ENCODE assay signal across 11 mouse cellular contexts in genomic region chr4:29133404-29134307, GRCm38 (mm10).
DNase-seq lines count a peak whose midpoint lies in the region; ATAC-seq lines count a peak whose summit lies in the region.
"Had no signal": no experiment of that assay in that cellular context is flagged by ENCODE, and none has a peak within 500 bp of the region (broad histone marks: within the 10 kb centered on the region; RNA-seq: fewer than 3 reads in every experiment).

No protein-coding gene starts in this region.

- 62% methylated on average over 21 of the region's 21 CpGs for WGBS in hindbrain, embryonic 16.5 days
- WGBS in hindbrain, embryonic 11.5 days: 82% methylated on average over 21 of the region's 21 CpGs
- WGBS in limb, embryonic 10.5 days: 51% methylated on average over 21 of the region's 21 CpGs
- 21% methylated on average over 21 of the region's 21 CpGs for WGBS in neural tube, embryonic 15.5 days

- no peaks in the 10 kb centered on the region for H3K4me1 ChIP-seq in hindbrain, embryonic 16.5 days (ENCODE audit: control insufficient read depth, insufficient read depth, low read depth, low read length)
- no peaks in the 10 kb centered on the region for H3K4me1 ChIP-seq in hindbrain, embryonic 11.5 days (replicated peaks; ENCODE audit: control insufficient read depth, insufficient read depth, low read length)
- peaks cover 16% of the 10 kb centered on the region for H3K4me1 ChIP-seq in limb, embryonic 10.5 days
- H3K4me1 ChIP-seq in neural tube, embryonic 15.5 days: peaks cover 10% of the 10 kb centered on the region; the same call in 1 of the 2 replicates

- H3K9ac ChIP-seq in hindbrain, embryonic 16.5 days (ENCODE audit: low read depth, low read length): no peak overlapping the region
- no peak overlapping the region for H3K9ac ChIP-seq in hindbrain, embryonic 11.5 days (ENCODE audit: low read depth, low read length)
- no peak overlapping the region for H3K9ac ChIP-seq in neural tube, embryonic 15.5 days (replicated peaks)

- H3K27me3 ChIP-seq in hindbrain, embryonic 16.5 days (replicated peaks; ENCODE audit: control insufficient read depth, insufficient read depth, low read length): no peaks in the 10 kb centered on the region
- no peaks in the 10 kb centered on the region for H3K27me3 ChIP-seq in hindbrain, embryonic 11.5 days (ENCODE audit: control insufficient read depth, insufficient read depth, low read length)
- no peaks in the 10 kb centered on the region for H3K27me3 ChIP-seq in limb, embryonic 10.5 days (ENCODE audit: low read depth, poor library complexity, severe bottlenecking)
- H3K27me3 ChIP-seq in neural tube, embryonic 15.5 days (replicated peaks): no peaks in the 10 kb centered on the region

- H3K36me3 ChIP-seq in hindbrain, embryonic 16.5 days (ENCODE audit: control insufficient read depth, insufficient read depth, low read length): no peaks in the 10 kb centered on the region
- no peaks in the 10 kb centered on the region for H3K36me3 ChIP-seq in hindbrain, embryonic 11.5 days (ENCODE audit: control insufficient read depth, insufficient read depth, low read length)
- no peaks in the 10 kb centered on the region for H3K36me3 ChIP-seq in limb, embryonic 10.5 days
- no peaks in the 10 kb centered on the region for H3K36me3 ChIP-seq in neural tube, embryonic 15.5 days

- H3K4me3 ChIP-seq in hindbrain, embryonic 16.5 days (ENCODE audit: low read length): no peak overlapping the region
- no peak overlapping the region for H3K4me3 ChIP-seq in hindbrain, embryonic 11.5 days (ENCODE audit: low read depth, low read length)
- H3K4me3 ChIP-seq in limb, embryonic 10.5 days: no peak overlapping the region
- H3K4me3 ChIP-seq in neural tube, embryonic 15.5 days (replicated peaks): no peak overlapping the region

- no peak overlapping the region for H3K4me2 ChIP-seq in hindbrain, embryonic 16.5 days (ENCODE audit: low read length)
- no peak overlapping the region for H3K4me2 ChIP-seq in hindbrain, embryonic 11.5 days (replicated peaks; ENCODE audit: low read depth, low read length)
- peak overlapping the region; percentile 31 for H3K4me2 ChIP-seq in neural tube, embryonic 15.5 days
- H3K4me2 ChIP-seq: midbrain, embryonic 11.5 days had no signal

- no peak for DNase-seq in hindbrain, embryonic 11.5 days (ENCODE audit: low spot score)
- peak; percentile 13 for DNase-seq in lung, postnatal 10 days
- no peak for DNase-seq in lung, postnatal 4 days
- peak; percentile 34 for DNase-seq in limb, embryonic 10.5 days (ENCODE audit: low spot score)
- DNase-seq in frontal cortex, postnatal 36 days (ENCODE audit: low spot score in 2 of 2): no peak
- DNase-seq in thymus, postnatal 25 days: no peak
- DNase-seq: thymus, postnatal 14 days had no signal

- H3K27ac ChIP-seq in hindbrain, embryonic 16.5 days (ENCODE audit: low read depth, low read length): no peak overlapping the region
- no peak overlapping the region for H3K27ac ChIP-seq in hindbrain, embryonic 11.5 days (ENCODE audit: low read depth, low read length)
- H3K27ac ChIP-seq in limb, embryonic 10.5 days: no peak overlapping the region
- no peak overlapping the region for H3K27ac ChIP-seq in neural tube, embryonic 15.5 days (replicated peaks)

- ATAC-seq in hindbrain, embryonic 16.5 days: peak; percentile 40; the same call in 1 of the 2 replicates
- no peak for ATAC-seq in hindbrain, embryonic 11.5 days (ENCODE audit: low FRiP score)
- ATAC-seq in neural tube, embryonic 15.5 days (ENCODE audit: low FRiP score): no peak
- ATAC-seq: inflammation-experienced regulatory T-cells, adult 6 months had no signal

- H3K9me3 ChIP-seq in hindbrain, embryonic 16.5 days (ENCODE audit: control insufficient read depth, low read length): no peaks in the 10 kb centered on the region
- H3K9me3 ChIP-seq in hindbrain, embryonic 11.5 days (ENCODE audit: control insufficient read depth, low read length): no peaks in the 10 kb centered on the region
- no peaks in the 10 kb centered on the region for H3K9me3 ChIP-seq in limb, embryonic 10.5 days (replicated peaks)
- no peaks in the 10 kb centered on the region for H3K9me3 ChIP-seq in neural tube, embryonic 15.5 days (replicated peaks)

Comparison
In these comparisons a context has a peak if more than half of its experiments do, and no peak if none do; other contexts are left out.
1. DNase-seq: peak in lung, postnatal 10 days (single experiment) and limb, embryonic 10.5 days (single experiment); none in hindbrain, embryonic 11.5 days (single experiment), lung, postnatal 4 days (0 of 2), frontal cortex, postnatal 36 days (0 of 2) and thymus, postnatal 25 days (single experiment).